Mouse (Mus musculus) forebrain, postnatal 0 days (tissue): ENCODE measurements around the gene Rbms3. TPM values are rescaled to one million over a fixed set of nuclear protein-coding genes. Genes with fewer than 3 reads are reported as not detected.

ENCODE experiments used
- ATAC-seq: fragments of 200-750 bp; cut with Nextera tagmentation; 2 replicates; pipeline ENCODE4 v1.8.0; 2017; ENCODE audit warnings: mild to moderate bottlenecking, moderate library complexity
- DNase-seq: peaks from one replicate; pipeline ENCODE4 v3.0.0-alpha.2; 2015
- H3K27ac ChIP-seq: fragments of 300-500 bp; sonication (generic); 2 replicates; pipeline ENCODE4 v1.5.1; 2014; ENCODE audit warnings: low read depth, mild to moderate bottlenecking, antibody characterized with exemption, low read length, moderate library complexity, mixed read lengths
- H3K27me3 ChIP-seq: fragments of 300-500 bp; sonication (generic); 2 replicates; pipeline ENCODE4 v1.6.1; 2014; ENCODE audit warnings: mild to moderate bottlenecking, low read length, mixed read lengths; ENCODE audit not compliant: insufficient read depth
- H3K36me3 ChIP-seq: fragments of 300-500 bp; sonication (generic); 2 replicates; pipeline ENCODE4 v1.6.1; 2014; ENCODE audit warnings: mild to moderate bottlenecking, moderate library complexity; ENCODE audit not compliant: insufficient read depth
- H3K4me1 ChIP-seq: fragments of 300-500 bp; sonication (generic); 2 replicates; pipeline ENCODE4 v1.6.1; 2014; ENCODE audit warnings: antibody characterized with exemption; ENCODE audit not compliant: insufficient read depth
- H3K4me2 ChIP-seq: fragments of 300-500 bp; sonication (generic); 2 replicates; pipeline ENCODE4 v1.6.1; 2014; ENCODE audit warnings: low read depth, mild to moderate bottlenecking, moderate library complexity
- H3K4me3 ChIP-seq: fragments of 300-500 bp; sonication (generic); 2 replicates; pipeline ENCODE4 v1.5.1; 2014; ENCODE audit warnings: low read depth, low read length, mixed read lengths
- H3K9ac ChIP-seq: fragments of 300-500 bp; sonication (generic); 2 replicates; pipeline ENCODE4 v1.6.1; 2014; ENCODE audit warnings: mild to moderate bottlenecking
- H3K9me3 ChIP-seq: fragments of 300-500 bp; sonication (generic); 2 replicates; pipeline ENCODE4 v1.6.1; 2016; ENCODE audit warnings: low read length
- CTCF ChIP-seq: sonication (generic); IDR thresholded peaks from 2 replicates; pipeline ENCODE4 v1.5.1; 2016; ENCODE audit warnings: antibody characterized with exemption, control low read depth, low read depth
- WGBS: fragments of 180-500 bp; shearing (Covaris S2); extraction: QIAGEN DNeasy Blood & Tissue Kit; methylation state at CpG from one replicate; pipeline ENCODE4 v1.1.7; 2014; 5-methylcytosine and 5-hydroxymethylcytosine counted together
- polyA plus RNA-seq: library from polyadenylated mRNA; unstranded; fragments of >200 nt; fragmentation: Nextera tagmentation; extraction: Ambion mirVana; gene quantifications from 2 replicates; pipeline ENCODE4 v1.2.1, GENCODE M21; 2015
- total RNA-seq: library from RNA; depleted of rRNA; stranded (reverse); fragments of >200 nt; gene quantifications from 2 replicates; pipeline ENCODE4 v1.2.3, GENCODE M21; 2014

Gene Rbms3
- total and polyA plus RNA-seq, 2 experiments from 2014 or later = 29.9 to 38.8 TPM

- H3K4me1 ChIP-seq = peaks cover 3% of the 10 kb centered on the region; the same call in 1 of the 2 replicates
- no peak overlapping the region for H3K27ac ChIP-seq
- H3K27me3 ChIP-seq = no peaks in the 10 kb centered on the region; the same call in 1 of the 2 replicates
- TF ChIP-seq CTCF = no peak
- peak; percentile 43 for ATAC-seq
- H3K9ac ChIP-seq = no peak overlapping the region
- no peak overlapping the region for H3K4me2 ChIP-seq
- 11% methylated on average over 5 of the region's 5 CpGs for WGBS
- no peak overlapping the region for H3K4me3 ChIP-seq
- H3K36me3 ChIP-seq = no peaks in the 10 kb centered on the region
- no peaks in the 10 kb centered on the region for H3K9me3 ChIP-seq
- DNase-seq = no peak
These were observed 268.3 kb downstream of the Rbms3 start for GRCm38 (mm10) chr9:117361431-117361830.

DNA sequence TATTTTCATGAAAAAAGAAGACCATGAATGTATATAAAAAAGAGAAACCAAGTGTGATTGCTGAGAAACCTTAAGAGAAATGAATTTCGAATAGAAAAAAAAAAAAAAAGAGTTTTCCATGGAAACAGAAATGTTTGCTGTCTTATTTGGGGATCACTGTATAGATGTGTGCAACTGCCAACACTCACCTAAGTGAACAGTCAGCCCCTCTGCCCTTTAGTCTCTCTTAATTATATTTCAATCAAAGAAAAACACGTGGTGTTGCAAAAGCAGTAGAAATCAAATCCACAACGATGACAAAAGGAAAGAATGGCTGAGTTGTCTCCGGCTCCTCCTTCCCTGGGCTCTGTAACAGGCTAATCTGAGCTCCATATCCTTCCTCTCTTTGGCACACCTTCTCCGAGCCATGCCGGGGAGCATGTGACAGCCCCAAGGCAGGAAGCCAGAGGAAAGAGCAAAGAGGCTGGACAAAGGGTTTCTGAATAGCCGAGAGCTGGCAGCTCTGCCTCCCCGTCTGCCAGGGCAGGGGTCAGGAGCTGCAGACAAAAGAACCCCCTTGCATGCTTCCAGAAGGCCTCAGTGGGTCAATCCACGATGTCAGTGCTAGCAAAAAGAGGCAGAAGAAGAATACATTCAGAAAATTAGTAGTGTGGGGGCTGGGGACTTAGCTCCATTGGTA, 272.8 kb downstream of the Rbms3 start:
- Histone ChIP-seq H3K9me3 (no peaks in the 10 kb centered on the region), H3K36me3 (no peaks in the 10 kb centered on the region), H3K27ac (no peak overlapping the region), H3K9ac (0 out of 2 replicates have a peak overlapping the region, but pooled peaks have one; percentile 10), H3K4me3 (no peak overlapping the region), H3K27me3 (no peaks in the 10 kb centered on the region; the same call in 1 of the 2 replicates), H3K4me2 (peak overlapping the region; percentile 15; the same call in 1 of the 2 replicates), H3K4me1 (peaks cover 3% of the 10 kb centered on the region; the same call in 1 of the 2 replicates)
- 5% methylated on average over 9 of the region's 9 CpGs for WGBS
- ATAC-seq (peak; percentile 92), DNase-seq (peak; percentile 64)
- TF ChIP-seq CTCF = no peak

DNA sequence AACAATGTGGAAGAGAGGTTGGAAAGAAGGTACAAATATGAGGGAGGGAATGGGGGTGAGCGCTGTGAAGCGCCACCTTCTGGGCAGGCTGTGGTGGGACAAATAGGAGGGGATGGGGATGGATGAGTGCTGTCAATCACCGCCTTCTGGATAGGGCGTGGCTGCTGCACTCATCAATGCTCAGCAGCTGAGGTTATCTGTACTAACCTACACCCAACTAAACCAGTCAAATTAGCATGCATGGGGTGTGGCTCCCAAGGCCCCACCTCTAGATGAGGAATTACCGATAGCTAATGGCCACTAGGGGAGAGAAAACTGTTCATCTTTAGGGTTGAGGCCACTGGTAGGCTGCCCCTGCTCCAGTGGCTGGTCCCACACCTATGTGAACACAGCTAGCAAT, 274.2 kb downstream of the Rbms3 start:
- no peaks in the 10 kb centered on the region for H3K36me3 ChIP-seq
- no peak for TF ChIP-seq CTCF
- H3K27me3 ChIP-seq = no peaks in the 10 kb centered on the region; the same call in 1 of the 2 replicates
- H3K9ac ChIP-seq = no peak overlapping the region
- H3K9me3 ChIP-seq = no peaks in the 10 kb centered on the region
- H3K4me3 ChIP-seq = no peak overlapping the region
- no peak for DNase-seq
- WGBS = 60% methylated on average over 5 of the region's 5 CpGs
- ATAC-seq = no peak
- no peak overlapping the region for H3K27ac ChIP-seq
- H3K4me2 ChIP-seq = no peak overlapping the region
- peaks cover 3% of the 10 kb centered on the region; the same call in 1 of the 2 replicates for H3K4me1 ChIP-seq

- TF ChIP-seq CTCF = no peak
- Histone ChIP-seq H3K27ac (no peak overlapping the region), H3K9ac (no peak overlapping the region), H3K36me3 (no peaks in the 10 kb centered on the region), H3K4me1 (no peaks in the 10 kb centered on the region), H3K4me3 (no peak overlapping the region), H3K9me3 (no peaks in the 10 kb centered on the region), H3K4me2 (no peak overlapping the region), H3K27me3 (no peaks in the 10 kb centered on the region)
- DNase-seq (no peak), ATAC-seq (no peak)
- WGBS = 54% methylated on average over 4 of the region's 4 CpGs
These were observed 287.4 kb downstream of the Rbms3 start for GRCm38 (mm10) chr9:117342336-117342735.

DNA sequence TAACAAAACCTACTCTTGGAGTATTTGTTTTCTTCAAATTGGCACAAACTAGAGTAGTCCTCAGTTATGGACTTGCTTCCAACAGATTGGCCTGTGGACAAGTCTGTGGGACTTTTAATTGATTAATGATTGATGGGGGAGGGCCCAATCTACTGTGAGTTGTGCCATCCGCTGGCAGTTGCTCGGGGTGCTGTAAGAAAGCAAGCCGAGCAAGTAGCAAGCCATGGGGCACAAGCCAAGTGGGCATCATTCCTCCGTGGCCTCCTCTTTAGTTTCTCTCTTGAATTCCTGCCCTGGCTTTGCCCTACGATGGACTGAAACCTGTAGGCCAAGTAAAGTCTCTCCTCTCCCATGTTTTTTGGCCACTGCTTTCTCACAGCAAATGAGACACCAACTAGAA, 299.0 kb downstream of the Rbms3 start:
- ATAC-seq = no peak
- H3K4me1 ChIP-seq = no peaks in the 10 kb centered on the region
- 81% methylated on average over 5 of the region's 5 CpGs for WGBS
- no peak for TF ChIP-seq CTCF
- H3K27me3 ChIP-seq = no peaks in the 10 kb centered on the region
- no peaks in the 10 kb centered on the region for H3K9me3 ChIP-seq
- no peak overlapping the region for H3K4me2 ChIP-seq
- no peak overlapping the region for H3K9ac ChIP-seq
- H3K4me3 ChIP-seq = no peak overlapping the region
- no peak for DNase-seq
- H3K36me3 ChIP-seq = no peaks in the 10 kb centered on the region
- H3K27ac ChIP-seq = no peak overlapping the region

DNA sequence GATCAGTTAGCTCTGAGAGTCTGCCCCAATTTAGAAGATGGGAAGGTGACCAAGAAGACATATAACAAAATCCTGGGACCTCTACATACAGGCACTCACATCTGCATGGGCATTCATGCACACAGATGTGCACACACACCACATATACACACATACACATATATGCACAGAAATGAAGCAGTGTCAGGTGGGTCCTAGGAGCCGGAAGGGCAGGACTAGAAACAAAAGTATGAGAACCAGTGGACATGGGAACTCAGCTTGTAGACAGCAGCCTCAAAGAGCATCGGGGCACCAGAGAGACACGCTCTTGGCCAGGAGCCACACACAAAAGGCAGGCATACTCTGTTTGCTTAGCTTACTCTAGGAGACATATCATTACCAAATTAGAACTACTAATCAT, 310.4 kb downstream of the Rbms3 start:
- Histone ChIP-seq H3K4me3 (no peak overlapping the region), H3K9me3 (no peaks in the 10 kb centered on the region), H3K27ac (no peak overlapping the region), H3K36me3 (no peaks in the 10 kb centered on the region), H3K27me3 (no peaks in the 10 kb centered on the region), H3K4me1 (no peaks in the 10 kb centered on the region), H3K9ac (no peak overlapping the region), H3K4me2 (no peak overlapping the region)
- 70% methylated on average over 3 of the region's 3 CpGs for WGBS
- DNase-seq (no peak), ATAC-seq (no peak)
- no peak for TF ChIP-seq CTCF

- Histone ChIP-seq H3K27me3 (no peaks in the 10 kb centered on the region), H3K4me1 (no peaks in the 10 kb centered on the region), H3K4me2 (no peak overlapping the region), H3K4me3 (no peak overlapping the region), H3K9me3 (no peaks in the 10 kb centered on the region), H3K36me3 (no peaks in the 10 kb centered on the region), H3K27ac (no peak overlapping the region), H3K9ac (no peak overlapping the region)
- no peak for ATAC-seq
- 76% methylated on average over 4 of the region's 4 CpGs for WGBS
- no peak for DNase-seq
- TF ChIP-seq CTCF = no peak
These were observed 311.3 kb downstream of the Rbms3 start for GRCm38 (mm10) chr9:117318461-117318860.
